Comparison of ENCODE assay signal across 13 mouse cellular contexts in the genomic region with DNA sequence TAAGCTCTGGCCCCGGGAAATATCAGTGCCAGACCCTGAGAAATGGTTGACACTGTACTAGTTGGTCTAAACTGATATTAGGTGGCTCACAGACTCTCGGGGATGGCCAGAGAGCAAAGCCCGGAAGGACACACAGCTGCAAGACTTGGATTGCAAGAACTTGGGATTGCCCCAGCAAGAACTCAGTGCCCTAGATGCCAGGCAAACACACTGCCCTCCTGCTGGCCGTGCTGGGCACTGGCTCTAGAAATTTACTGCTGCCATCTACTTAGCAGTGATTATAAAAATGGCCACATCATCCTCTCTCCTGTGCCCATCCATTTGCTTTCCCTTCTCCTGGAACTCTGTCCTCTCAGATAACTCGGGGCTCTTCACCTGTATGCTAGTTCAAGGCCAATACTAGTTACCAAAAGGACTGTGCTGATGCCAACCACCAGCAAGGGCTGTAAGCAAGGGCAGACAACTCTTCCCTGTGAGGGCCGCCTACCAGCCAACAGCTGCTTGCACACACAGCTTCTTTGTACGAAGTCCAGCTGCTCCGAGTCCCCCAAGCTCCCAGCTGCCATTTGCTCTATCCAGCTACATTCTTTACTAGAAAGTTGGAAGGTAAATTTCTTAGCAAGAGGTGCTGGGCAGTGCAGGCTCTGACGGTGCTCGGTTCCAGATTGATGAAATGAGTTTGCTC. TPM values are rescaled to one million over a fixed set of nuclear protein-coding genes. Genes with fewer than 3 reads are reported as not detected.
A peak's percentile ranks its signal among the peaks of the same experiment; 100 is the strongest.
DNase-seq lines count a peak whose midpoint lies in the region; ATAC-seq and TF ChIP-seq lines count a peak whose summit lies in the region.
"Had no signal": no experiment of that assay in that cellular context is flagged by ENCODE, and none has a peak within 500 bp of the region (broad histone marks: within the 10 kb centered on the region; RNA-seq: fewer than 3 reads in every experiment).

No protein-coding gene starts in this region.

- no peak overlapping the region for H3K9ac ChIP-seq in embryonic facial prominence, embryonic 12.5 days
- no peak overlapping the region for H3K9ac ChIP-seq in limb, embryonic 13.5 days
- no peak overlapping the region for H3K9ac ChIP-seq in midbrain, embryonic 11.5 days (ENCODE audit: low read length)
- H3K9ac ChIP-seq in midbrain, embryonic 13.5 days (replicated peaks) = no peak overlapping the region

- peak overlapping the region; percentile 36; the same call in 1 of the 2 replicates for H3K27ac ChIP-seq in left cerebral cortex, adult 2 months
- H3K27ac ChIP-seq in embryonic facial prominence, embryonic 12.5 days = peak overlapping the region; percentile 75
- peak overlapping the region; percentile 55; the same call in 1 of the 2 replicates for H3K27ac ChIP-seq in limb, embryonic 13.5 days
- no peak overlapping the region for H3K27ac ChIP-seq in midbrain, embryonic 11.5 days (ENCODE audit: low read depth, low read length)
- H3K27ac ChIP-seq in midbrain, embryonic 13.5 days = no peak overlapping the region
- H3K27ac ChIP-seq: heart, adult 2 months; midbrain, embryonic 10.5 days had no signal

- peaks cover 28% of the 10 kb centered on the region for H3K4me1 ChIP-seq in embryonic facial prominence, embryonic 12.5 days
- peaks cover 46% of the 10 kb centered on the region for H3K4me1 ChIP-seq in limb, embryonic 13.5 days
- H3K4me1 ChIP-seq in midbrain, embryonic 11.5 days (ENCODE audit: control insufficient read depth, insufficient read depth, low read length) = no peaks in the 10 kb centered on the region
- no peaks in the 10 kb centered on the region for H3K4me1 ChIP-seq in midbrain, embryonic 13.5 days (replicated peaks)

- no peak overlapping the region for H3K4me3 ChIP-seq in left cerebral cortex, adult 2 months
- H3K4me3 ChIP-seq in embryonic facial prominence, embryonic 12.5 days = no peak overlapping the region
- no peak overlapping the region for H3K4me3 ChIP-seq in limb, embryonic 13.5 days
- no peak overlapping the region for H3K4me3 ChIP-seq in midbrain, embryonic 11.5 days (ENCODE audit: low read depth, low read length)
- H3K4me3 ChIP-seq in midbrain, embryonic 13.5 days (replicated peaks) = no peak overlapping the region
- H3K4me3 ChIP-seq: heart, adult 2 months; midbrain, embryonic 10.5 days had no signal

- H3K4me2 ChIP-seq in embryonic facial prominence, embryonic 12.5 days (replicated peaks) = no peak overlapping the region
- H3K4me2 ChIP-seq in limb, embryonic 13.5 days (replicated peaks) = no peak overlapping the region
- no peak overlapping the region for H3K4me2 ChIP-seq in midbrain, embryonic 11.5 days
- no peak overlapping the region for H3K4me2 ChIP-seq in midbrain, embryonic 13.5 days (replicated peaks)

- intact Hi-C loops in left cerebral cortex, adult 2 months (cut with DNase I) = loop anchor here (10.0 kb wide), 1 partner anchor 480 kb away; no protein-coding TSS in a partner anchor
- intact Hi-C loops in left cerebral cortex, postnatal 4 days (cut with DNase I) = loop anchor here (5.0 kb wide), 1 partner anchor 237 kb away; no protein-coding TSS in a partner anchor

- no peaks in the 10 kb centered on the region for H3K27me3 ChIP-seq in embryonic facial prominence, embryonic 12.5 days
- H3K27me3 ChIP-seq in limb, embryonic 13.5 days = no peaks in the 10 kb centered on the region
- no peaks in the 10 kb centered on the region for H3K27me3 ChIP-seq in midbrain, embryonic 11.5 days (ENCODE audit: control insufficient read depth, insufficient read depth, low read length)
- H3K27me3 ChIP-seq in midbrain, embryonic 13.5 days = no peaks in the 10 kb centered on the region

- H3K36me3 ChIP-seq in embryonic facial prominence, embryonic 12.5 days = no peaks in the 10 kb centered on the region
- no peaks in the 10 kb centered on the region for H3K36me3 ChIP-seq in limb, embryonic 13.5 days
- H3K36me3 ChIP-seq in midbrain, embryonic 11.5 days (ENCODE audit: control insufficient read depth, insufficient read depth, low read length) = no peaks in the 10 kb centered on the region
- H3K36me3 ChIP-seq in midbrain, embryonic 13.5 days = no peaks in the 10 kb centered on the region
- H3K36me3 ChIP-seq: midbrain, embryonic 10.5 days had no signal

- no peaks in the 10 kb centered on the region for H3K9me3 ChIP-seq in embryonic facial prominence, embryonic 12.5 days
- no peaks in the 10 kb centered on the region for H3K9me3 ChIP-seq in limb, embryonic 13.5 days
- H3K9me3 ChIP-seq in midbrain, embryonic 11.5 days (ENCODE audit: control insufficient read depth, low read length) = no peaks in the 10 kb centered on the region
- no peaks in the 10 kb centered on the region for H3K9me3 ChIP-seq in midbrain, embryonic 13.5 days
- H3K9me3 ChIP-seq: midbrain, embryonic 10.5 days had no signal

- DNase-seq in embryo, embryonic 11 days = peak; percentile 28
- no peak for DNase-seq in embryo, embryonic 9.5 days (ENCODE audit: extremely low spot score)
- peak in 1 of 2 experiments; percentile 19 for DNase-seq in left cerebral cortex, adult 2 months (ENCODE audit: extremely low spot score in 1 of 2, low spot score in 2 of 2)
- no peak for DNase-seq in left cerebral cortex, postnatal 4 days
- DNase-seq in midbrain, embryonic 11.5 days (ENCODE audit: low spot score, missing footprints) = no peak
- DNase-seq: adrenal gland, adult 2 months; cerebellum, adult 2 months; heart, adult 2 months; kidney, adult 8-10 months had no signal

- 52% methylated on average over 10 of the region's 10 CpGs for WGBS in embryonic facial prominence, embryonic 12.5 days
- WGBS in limb, embryonic 13.5 days = 51% methylated on average over 10 of the region's 10 CpGs
- WGBS in midbrain, embryonic 11.5 days = 82% methylated on average over 10 of the region's 10 CpGs
- WGBS in midbrain, embryonic 13.5 days = 81% methylated on average over 10 of the region's 10 CpGs

- ATAC-seq in embryonic facial prominence, embryonic 12.5 days (ENCODE audit: insufficient number of reproducible peaks, insufficient read depth, low FRiP score, low TSS enrichment) = 0 out of 2 replicates have a peak, but pooled peaks have one; percentile 31
- ATAC-seq in limb, embryonic 13.5 days (ENCODE audit: low FRiP score, low read depth) = peak; percentile 58
- ATAC-seq in midbrain, embryonic 11.5 days (ENCODE audit: low FRiP score) = no peak
- ATAC-seq in midbrain, embryonic 13.5 days = no peak

- TF ChIP-seq CTCF in left cerebral cortex, adult 2 months (IDR thresholded peaks at IDR 0.05) = no peak; the same call in 1 of the 2 replicates

RNA-seq across cellular contexts. Expression of a gene that starts 39.2 kb away (rescaled TPM):
- total RNA-seq in left cerebral cortex, adult 2 months (2021) = 10 to 100 TPM; 56.1 to 58.7 TPM
- 10 to 100 TPM; 68.3 to 68.6 TPM for total RNA-seq in left cerebral cortex, postnatal 4 days (2021)
- 49.2 and 55.1 TPM in 2 replicates for polyA plus RNA-seq in embryonic facial prominence, embryonic 12.5 days (2016; fragmentation: Nextera tagmentation; extraction: Ambion mirVana)
- 41.4 and 47.8 TPM in 2 replicates for polyA plus RNA-seq in limb, embryonic 13.5 days (2015; fragmentation: Nextera tagmentation; extraction: Ambion mirVana)
- polyA plus RNA-seq in midbrain, embryonic 11.5 days (2014; fragmentation: Nextera tagmentation; extraction: Ambion mirVana) = 63.7 and 64.1 TPM in 2 replicates
- polyA plus RNA-seq in midbrain, embryonic 13.5 days (2015; fragmentation: Nextera tagmentation; extraction: Ambion mirVana) = 93.7 and 101 TPM in 2 replicates

Comparison
In these comparisons a context has a peak if more than half of its experiments do, and no peak if none do; other contexts are left out.
1. H3K27ac ChIP-seq: peak in left cerebral cortex, adult 2 months (single experiment), embryonic facial prominence, embryonic 12.5 days (single experiment) and limb, embryonic 13.5 days (single experiment); none in midbrain, embryonic 11.5 days (single experiment) and midbrain, embryonic 13.5 days (single experiment).
2. ATAC-seq: peak in embryonic facial prominence, embryonic 12.5 days (single experiment) and limb, embryonic 13.5 days (single experiment); none in midbrain, embryonic 11.5 days (single experiment) and midbrain, embryonic 13.5 days (single experiment).